Mouse (Mus musculus) thymus, adult 2 months (tissue): ENCODE measurements around the gene Aqr. TPM values are rescaled to one million over a fixed set of nuclear protein-coding genes. Genes with fewer than 3 reads are reported as not detected.

Experiments
- DNase-seq: peaks from one replicate; pipeline ENCODE4 v3.0.0; 2021
- H3K27ac ChIP-seq: fragments of 200-500 bp; 2 replicates; pipeline ENCODE4 v1.5.1; 2012; ENCODE audit warnings: low read length, control low read depth; ENCODE audit not compliant: control insufficient read depth, insufficient read depth
- H3K27me3 ChIP-seq: fragments of 200-500 bp; 2 replicates; pipeline ENCODE4 v1.6.1; 2012; ENCODE audit warnings: mild to moderate bottlenecking, low read length, moderate library complexity, mixed read lengths; ENCODE audit not compliant: control insufficient read depth, insufficient read depth
- H3K36me3 ChIP-seq: fragments of 200-500 bp; 2 replicates; pipeline ENCODE4 v1.6.1; 2012; ENCODE audit warnings: mild to moderate bottlenecking, low read length, moderate library complexity; ENCODE audit not compliant: control insufficient read depth, insufficient read depth
- H3K4me1 ChIP-seq: fragments of 200-500 bp; replicated peaks from 2 replicates; pipeline ENCODE4 v1.6.1; 2012; ENCODE audit warnings: low read length; ENCODE audit not compliant: control insufficient read depth, insufficient read depth
- H3K4me3 ChIP-seq: fragments of 200-500 bp; 2 replicates; pipeline ENCODE4 v1.5.1; 2012; ENCODE audit warnings: mild to moderate bottlenecking, low read length, control low read depth, moderate library complexity; ENCODE audit not compliant: control insufficient read depth, insufficient read depth
- CTCF ChIP-seq: fragments of 200-500 bp; IDR thresholded peaks from 2 replicates; pipeline ENCODE4 v1.5.1; 2012; ENCODE audit warnings: mild to moderate bottlenecking, control low read depth, low read length, moderate library complexity, borderline replicate concordance; ENCODE audit not compliant: control insufficient read depth, poor library complexity, insufficient read depth; ENCODE audit errors: extremely low read depth
- POLR2A ChIP-seq: fragments of 200-500 bp; IDR thresholded peaks from 2 replicates; pipeline ENCODE4 v1.6.1; 2012; ENCODE audit warnings: mild to moderate bottlenecking, low read length, control low read depth, moderate library complexity; ENCODE audit not compliant: control insufficient read depth, poor library complexity, insufficient read depth; ENCODE audit errors: extremely low read depth
- WGBS: fragments of 180-500 bp; shearing (Covaris S2); methylation state at CpG from one replicate; pipeline ENCODE4 v1.1.7; 2018; 5-methylcytosine and 5-hydroxymethylcytosine counted together
- polyA plus RNA-seq: library from polyadenylated mRNA; depleted of rRNA; stranded (reverse); fragments of >200 nt; gene quantifications from 2 replicates; pipeline ENCODE4 v1.2.3, GENCODE M21; 2012

The Aqr gene
- polyA plus RNA-seq, 1 experiment: 35.3 TPM

GRCm38 (mm10) chr2:114117665-114118064, 69.2 kb downstream of the Aqr start:
- peaks cover 58% of the 10 kb centered on the region for H3K36me3 ChIP-seq
- H3K4me3 ChIP-seq: no peak overlapping the region
- 96% methylated on average over 3 of the region's 3 CpGs for WGBS
- H3K4me1 ChIP-seq: no peaks in the 10 kb centered on the region
- no peak for DNase-seq
- no peaks in the 10 kb centered on the region for H3K27me3 ChIP-seq
- TF ChIP-seq POLR2A: no peak
- no peak for TF ChIP-seq CTCF
- H3K27ac ChIP-seq: no peak overlapping the region

GRCm38 (mm10) chr2:114117235-114117634, 69.6 kb downstream of the Aqr start:
- Histone ChIP-seq H3K27ac (no peak overlapping the region), H3K4me1 (no peaks in the 10 kb centered on the region)

GRCm38 (mm10) chr2:114115563-114115962, 71.3 kb downstream of the Aqr start:
- TF ChIP-seq CTCF (no peak), POLR2A (no peak)
- WGBS: 96% methylated on average over 4 of the region's 4 CpGs
- DNase-seq: no peak
- Histone ChIP-seq H3K4me1 (no peaks in the 10 kb centered on the region), H3K27ac (no peak overlapping the region), H3K36me3 (peaks cover 66% of the 10 kb centered on the region), H3K27me3 (no peaks in the 10 kb centered on the region), H3K4me3 (no peak overlapping the region)

More at GRCm38 (mm10) chr2:114117235-114117634, 69.6 kb downstream of the Aqr start:
- H3K4me3 ChIP-seq: no peak overlapping the region
- no peak for DNase-seq
- H3K27me3 ChIP-seq: no peaks in the 10 kb centered on the region
- TF ChIP-seq POLR2A (no peak), CTCF (no peak)
- peaks cover 63% of the 10 kb centered on the region for H3K36me3 ChIP-seq
- 98% methylated on average over 3 of the region's 3 CpGs for WGBS

- no peak overlapping the region for H3K27ac ChIP-seq
- peaks cover 79% of the 10 kb centered on the region for H3K36me3 ChIP-seq
- no peaks in the 10 kb centered on the region for H3K27me3 ChIP-seq
- 97% methylated on average over 23 of the region's 23 CpGs for WGBS
- TF ChIP-seq POLR2A (no peak), CTCF (no peak)
- no peak overlapping the region for H3K4me3 ChIP-seq
- DNase-seq: no peak
- H3K4me1 ChIP-seq: no peaks in the 10 kb centered on the region
These were observed 79.2 kb downstream of the Aqr start for GRCm38 (mm10) chr2:114107288-114108278.

- WGBS: 97% methylated on average over 8 of the region's 8 CpGs
- peaks cover 78% of the 10 kb centered on the region for H3K36me3 ChIP-seq
- no peaks in the 10 kb centered on the region for H3K4me1 ChIP-seq
- no peak overlapping the region for H3K4me3 ChIP-seq
- H3K27me3 ChIP-seq: no peaks in the 10 kb centered on the region
- no peak overlapping the region for H3K27ac ChIP-seq
- no peak for TF ChIP-seq CTCF
- no peak for DNase-seq
These were observed 80.4 kb downstream of the Aqr start for GRCm38 (mm10) chr2:114106383-114106782.

GRCm38 (mm10) chr2:114102471-114102870, 84.4 kb downstream of the Aqr start:
- DNase-seq: no peak
- WGBS: 95% methylated on average over 3 of the region's 3 CpGs
- no peak overlapping the region for H3K27ac ChIP-seq
- H3K27me3 ChIP-seq: no peaks in the 10 kb centered on the region
- no peak overlapping the region for H3K4me3 ChIP-seq
- TF ChIP-seq CTCF (no peak), POLR2A (no peak)
- H3K36me3 ChIP-seq: peaks cover 64% of the 10 kb centered on the region
- H3K4me1 ChIP-seq: no peaks in the 10 kb centered on the region
